Mouse (Mus musculus): Measurements from ENCODE around the gene Met. TPM values are rescaled to one million over a fixed set of nuclear protein-coding genes. Genes with fewer than 3 reads are reported as not detected.
A peak's percentile ranks its signal among the peaks of the same experiment; 100 is the strongest.

Gene Met
- total and polyA plus RNA-seq, 3 experiments = 0.84 to 11.5 (median 7.8) TPM

DNA sequence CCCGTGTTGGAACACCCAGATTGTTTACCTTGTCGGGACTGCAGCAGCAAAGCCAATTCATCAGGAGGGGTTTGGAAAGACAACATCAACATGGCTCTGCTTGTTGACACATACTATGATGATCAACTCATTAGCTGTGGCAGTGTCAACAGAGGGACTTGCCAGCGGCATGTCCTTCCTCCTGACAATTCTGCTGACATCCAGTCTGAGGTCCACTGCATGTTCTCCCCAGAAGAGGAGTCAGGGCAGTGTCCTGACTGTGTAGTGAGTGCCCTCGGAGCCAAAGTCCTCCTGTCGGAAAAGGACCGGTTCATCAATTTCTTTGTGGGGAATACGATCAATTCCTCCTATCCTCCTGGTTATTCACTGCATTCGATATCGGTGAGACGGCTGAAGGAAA lies 27.9 kb downstream of the Met start:
- DNase-seq = no peak

- DNase-seq = no peak
Measured at GRCm38 (mm10) chr6:17492062-17492461, 28.5 kb downstream of the Met start.

DNA sequence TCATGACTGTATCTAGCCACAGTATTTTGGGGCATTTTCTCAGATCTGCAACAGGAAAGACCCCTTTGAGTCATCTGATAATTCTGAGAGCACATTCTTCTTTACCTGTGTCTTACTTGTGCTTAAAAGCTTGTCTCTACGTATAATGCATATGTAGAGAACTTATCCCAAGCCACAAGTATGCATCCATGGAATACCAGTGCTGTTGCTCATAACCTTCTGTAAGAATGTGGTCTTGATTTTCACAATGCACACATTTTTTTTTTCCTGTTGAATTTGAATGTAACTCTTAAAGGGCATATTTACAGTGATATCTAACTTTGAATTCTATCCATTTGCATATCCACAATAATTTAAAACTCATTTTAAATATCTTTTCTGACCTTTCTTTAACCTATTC lies 31.8 kb downstream of the Met start:
- no peak for DNase-seq

GRCm38 (mm10) chr6:17497366-17497765 lies 33.8 kb downstream of the Met start:
- DNase-seq = no peak

DNA sequence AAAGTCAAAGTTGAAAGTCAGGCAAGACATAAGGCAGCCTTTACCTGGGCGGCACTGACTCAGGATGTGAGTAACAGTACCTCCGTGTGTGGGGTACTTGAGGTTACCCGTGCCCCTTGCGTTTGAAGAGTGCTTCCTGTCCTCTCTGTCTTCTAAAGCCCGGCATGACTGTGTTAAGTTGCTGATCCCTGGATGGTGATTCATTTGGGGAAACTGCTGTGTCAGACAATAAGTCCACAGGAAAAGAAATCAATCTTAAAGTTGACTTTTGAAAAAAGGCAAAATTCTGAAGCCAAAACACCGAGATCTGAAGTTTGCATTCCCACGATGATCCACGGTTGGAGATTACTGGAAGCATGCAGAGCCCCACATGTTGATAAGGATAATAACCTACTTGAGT lies 35.2 kb downstream of the Met start:
- no peak for DNase-seq

DNA sequence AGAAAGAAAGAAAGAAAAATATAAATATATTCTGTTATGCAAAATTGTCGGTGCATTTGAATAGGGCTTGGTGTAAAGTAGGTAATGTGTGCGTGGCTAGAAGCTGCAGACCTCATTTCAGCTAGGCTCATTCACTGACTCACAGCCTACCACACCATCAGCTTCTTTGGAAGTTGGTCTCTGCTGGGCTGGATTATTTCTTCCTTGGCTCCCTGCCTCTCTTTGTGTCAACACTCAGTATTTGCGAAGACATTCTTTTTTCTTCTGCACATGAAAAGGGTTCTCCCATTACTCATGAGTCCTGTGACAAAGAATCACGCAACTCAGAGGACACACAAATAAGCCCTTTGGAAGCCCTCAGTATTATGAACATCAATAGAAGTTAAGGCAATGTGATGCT lies 37.8 kb downstream of the Met start:
- DNase-seq = no peak

GRCm38 (mm10) chr6:17502311-17502710 lies 38.7 kb downstream of the Met start:
- no peak for DNase-seq

- DNase-seq = no peak
Measured at GRCm38 (mm10) chr6:17503724-17504123, 40.1 kb downstream of the Met start.

DNA sequence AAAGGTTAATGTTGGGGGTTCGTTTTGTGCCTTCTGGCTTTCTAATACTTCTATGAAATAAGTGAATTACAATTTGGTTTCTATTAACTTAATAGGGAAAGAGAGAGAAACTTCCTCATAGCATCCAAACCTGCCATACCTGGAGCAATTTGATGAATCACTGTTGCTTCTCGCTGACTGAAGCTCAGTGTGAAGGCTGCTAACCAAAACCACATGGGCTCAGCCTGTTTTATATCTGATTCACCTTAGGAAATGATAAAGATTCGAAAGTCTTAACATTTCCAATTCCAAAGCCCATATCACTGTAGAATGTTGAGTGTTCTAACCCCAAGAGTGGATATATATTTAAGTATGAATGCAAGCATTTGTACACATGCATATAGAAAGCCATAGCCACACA lies 41.9 kb downstream of the Met start:
- no peak for DNase-seq

DNA sequence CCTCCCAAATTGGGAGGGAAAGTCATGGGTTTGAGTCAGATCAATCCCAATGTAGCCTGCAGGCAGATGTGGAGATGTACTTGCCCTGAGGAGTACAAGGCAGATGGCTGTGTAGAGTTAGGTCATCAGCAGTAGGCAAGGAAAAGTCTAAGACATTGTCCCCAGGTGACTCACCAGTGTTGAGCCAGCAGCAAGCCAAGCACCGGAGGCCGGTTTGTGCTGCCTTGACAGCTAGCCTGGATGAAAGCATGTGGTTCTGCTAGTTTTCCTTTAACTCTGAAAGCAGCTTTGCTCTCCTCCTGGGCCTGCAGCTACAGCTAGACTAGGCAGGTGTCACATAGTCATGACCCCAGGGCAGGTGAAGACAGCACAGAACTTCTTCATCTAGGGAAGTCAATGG lies 43.2 kb downstream of the Met start:
- DNase-seq = no peak

DNA sequence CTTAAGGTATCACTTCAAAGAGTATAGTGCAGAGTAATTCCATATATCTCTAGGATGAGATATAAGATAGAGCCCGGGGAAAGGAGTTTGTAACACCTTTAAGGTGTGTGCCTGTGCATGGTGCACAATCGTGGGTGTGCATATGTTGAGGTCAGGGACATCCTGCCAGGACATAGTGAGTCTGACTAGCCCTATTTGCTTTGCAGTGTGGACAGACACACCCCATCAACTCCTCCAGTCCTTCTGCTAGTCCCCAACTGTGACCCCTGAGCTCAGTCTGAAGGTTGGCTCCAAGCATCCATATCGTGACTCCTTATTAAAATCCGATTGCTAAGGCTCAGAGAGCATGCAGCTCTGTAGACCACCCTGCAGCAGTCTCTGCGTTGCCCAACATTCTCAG lies 44.6 kb downstream of the Met start:
- DNase-seq = no peak

- DNase-seq = no peak
Measured at GRCm38 (mm10) chr6:17508604-17509372, 45.2 kb downstream of the Met start.

DNA sequence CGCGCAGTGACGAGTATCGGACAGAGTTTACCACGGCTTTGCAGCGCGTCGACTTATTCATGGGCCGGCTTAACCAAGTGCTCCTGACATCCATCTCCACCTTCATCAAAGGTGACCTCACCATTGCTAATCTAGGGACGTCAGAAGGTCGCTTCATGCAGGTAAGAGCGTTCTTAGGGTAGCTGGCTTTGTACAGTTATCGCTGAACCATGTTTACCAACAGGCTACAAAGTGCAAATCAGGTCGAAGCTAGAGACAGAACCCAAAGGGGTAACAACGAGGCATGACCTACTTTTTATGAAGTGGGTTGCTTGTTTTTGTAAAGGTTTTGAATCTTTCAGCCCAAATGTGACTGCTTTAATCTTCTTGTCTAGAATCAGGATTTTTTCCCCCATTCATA lies 49.8 kb downstream of the Met start:
- DNase-seq = no peak

- DNase-seq = no peak
Measured at GRCm38 (mm10) chr6:17515775-17516460, 52.3 kb downstream of the Met start.

GRCm38 (mm10) chr6:17521901-17522717 lies 58.5 kb downstream of the Met start:
- peak; percentile 12 for DNase-seq

- DNase-seq = no peak
Measured at GRCm38 (mm10) chr6:17522917-17523316, 59.3 kb downstream of the Met start.

- DNase-seq = no peak
Measured at GRCm38 (mm10) chr6:17529490-17530269, 66.1 kb downstream of the Met start.

DNA sequence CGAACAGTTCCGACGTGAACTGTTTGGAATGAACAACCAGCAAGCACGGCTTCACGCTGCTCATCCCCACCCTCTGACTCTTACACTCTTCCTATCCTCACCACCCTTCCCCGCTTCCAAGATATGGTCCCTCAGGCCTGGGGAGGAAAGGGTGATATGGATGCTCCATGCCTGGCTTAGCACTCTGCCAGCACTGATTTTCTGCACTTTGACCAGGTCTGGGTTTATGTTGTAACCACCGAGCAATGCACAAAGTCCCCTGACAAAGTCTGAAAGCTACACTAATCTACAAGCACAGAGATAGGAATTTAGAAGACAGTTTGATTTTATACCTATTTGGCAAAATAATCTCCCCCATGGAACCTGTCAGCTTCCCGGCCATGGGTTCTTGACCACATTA lies 78.0 kb downstream of the Met start:
- DNase-seq = no peak

GRCm38 (mm10) chr6:17542383-17542782 lies 78.8 kb downstream of the Met start:
- no peak for DNase-seq

GRCm38 (mm10) chr6:17545480-17545879 lies 81.9 kb downstream of the Met start:
- no peak for DNase-seq

- no peak for DNase-seq
Measured at GRCm38 (mm10) chr6:17546341-17546740, 82.7 kb downstream of the Met start.

DNA sequence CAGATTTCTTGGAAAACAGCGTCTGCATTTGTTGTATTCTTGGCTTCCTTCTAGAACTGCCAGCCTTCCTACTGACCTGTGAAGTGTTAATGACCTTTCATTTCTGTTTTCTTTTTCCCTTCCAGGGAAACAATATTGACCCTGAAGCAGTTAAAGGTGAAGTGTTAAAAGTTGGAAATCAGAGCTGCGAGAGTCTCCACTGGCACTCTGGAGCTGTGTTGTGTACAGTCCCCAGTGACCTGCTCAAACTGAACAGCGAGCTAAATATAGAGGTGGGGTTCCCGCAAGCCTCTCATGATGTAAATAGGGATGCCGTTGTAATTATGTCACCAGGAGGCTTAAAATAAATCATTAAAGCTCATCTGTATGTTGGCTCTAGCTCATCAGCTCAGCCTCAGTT lies 83.2 kb downstream of the Met start:
- no peak for DNase-seq

All from adrenal gland, adult 2 months (tissue).